10 mouse cellular contexts compared by ENCODE assay signal in the genomic region with DNA sequence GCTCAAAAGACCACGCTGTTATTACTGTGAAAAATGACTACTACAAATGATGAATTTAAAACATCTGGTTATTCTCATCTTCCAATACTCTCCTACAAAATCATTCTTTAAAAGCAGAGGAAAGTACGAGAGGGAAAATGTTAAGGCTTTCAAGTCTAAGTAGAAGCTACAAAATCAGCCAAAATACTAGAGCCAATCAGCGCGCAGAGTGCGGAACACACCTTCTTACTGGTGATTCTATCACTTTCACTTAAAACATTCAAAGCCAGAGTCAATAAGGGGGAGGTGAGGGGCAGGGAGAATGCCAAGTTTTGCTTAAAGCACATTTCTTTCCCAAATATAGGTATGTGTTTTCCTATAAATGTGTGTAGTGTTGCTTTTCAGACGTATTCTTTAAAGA. TPM values are rescaled to one million over a fixed set of nuclear protein-coding genes. Genes with fewer than 3 reads are reported as not detected.
DNase-seq lines count a peak whose midpoint lies in the region; ATAC-seq and TF ChIP-seq lines count a peak whose summit lies in the region.
"Had no signal": no experiment of that assay in that cellular context is flagged by ENCODE, and none has a peak within 500 bp of the region (broad histone marks: within the 10 kb centered on the region; RNA-seq: fewer than 3 reads in every experiment).

No protein-coding gene starts in this region.

- H3K27ac ChIP-seq in hindbrain, embryonic 12.5 days, result no peak overlapping the region
- no peak overlapping the region for H3K27ac ChIP-seq in hindbrain, embryonic 11.5 days (ENCODE audit: low read depth, low read length)
- H3K27ac ChIP-seq in neural tube, embryonic 12.5 days, result no peak overlapping the region
- no peak overlapping the region for H3K27ac ChIP-seq in limb, embryonic 14.5 days (replicated peaks; ENCODE audit: low read depth, low read length)

- H3K4me3 ChIP-seq in hindbrain, embryonic 12.5 days, result no peak overlapping the region
- no peak overlapping the region for H3K4me3 ChIP-seq in hindbrain, embryonic 11.5 days (ENCODE audit: low read depth, low read length)
- H3K4me3 ChIP-seq in neural tube, embryonic 12.5 days, result no peak overlapping the region
- no peak overlapping the region for H3K4me3 ChIP-seq in limb, embryonic 14.5 days (replicated peaks; ENCODE audit: low read length)

- H3K4me2 ChIP-seq in hindbrain, embryonic 12.5 days (replicated peaks), result peak overlapping the region; percentile 81; the same call in 1 of the 2 replicates
- no peak overlapping the region for H3K4me2 ChIP-seq in hindbrain, embryonic 11.5 days (replicated peaks; ENCODE audit: low read depth, low read length)
- H3K4me2 ChIP-seq in neural tube, embryonic 12.5 days (replicated peaks), result peak overlapping the region; percentile 88; the same call in 1 of the 2 replicates
- peak overlapping the region; percentile 83; the same call in 1 of the 2 replicates for H3K4me2 ChIP-seq in limb, embryonic 14.5 days (replicated peaks; ENCODE audit: low read depth, low read length, severe bottlenecking)

- WGBS in hindbrain, embryonic 12.5 days, result 95% methylated on average over 6 of the region's 6 CpGs
- WGBS in hindbrain, embryonic 11.5 days, result 91% methylated on average over 6 of the region's 6 CpGs
- 92% methylated on average over 6 of the region's 6 CpGs for WGBS in neural tube, embryonic 12.5 days
- 79% methylated on average over 6 of the region's 6 CpGs for WGBS in limb, embryonic 14.5 days

- DNase-seq in hindbrain, embryonic 11.5 days (ENCODE audit: low spot score), result no peak
- no peak for DNase-seq in neural tube, embryonic 10.5 days (ENCODE audit: extremely low spot score, low spot score)
- no peak for DNase-seq in limb, embryonic 14.5 days (ENCODE audit: low spot score)
- DNase-seq in spleen, postnatal 4 days (ENCODE audit: low spot score in 2 of 2), result no peak
- DNase-seq in urinary bladder, adult 2 months (ENCODE audit: low spot score), result no peak
- DNase-seq: heart, postnatal 36 days; kidney, postnatal 4 days; retina, postnatal 1 day had no signal

- H3K27me3 ChIP-seq in hindbrain, embryonic 12.5 days, result no peaks in the 10 kb centered on the region
- H3K27me3 ChIP-seq in hindbrain, embryonic 11.5 days (ENCODE audit: control insufficient read depth, insufficient read depth, low read length), result no peaks in the 10 kb centered on the region
- H3K27me3 ChIP-seq in neural tube, embryonic 12.5 days (replicated peaks), result no peaks in the 10 kb centered on the region
- H3K27me3 ChIP-seq in limb, embryonic 14.5 days (ENCODE audit: control insufficient read depth, insufficient read depth, low read length), result no peaks in the 10 kb centered on the region

- no peak for ATAC-seq in hindbrain, embryonic 12.5 days (ENCODE audit: low FRiP score)
- no peak for ATAC-seq in hindbrain, embryonic 11.5 days (ENCODE audit: low FRiP score)
- no peak for ATAC-seq in neural tube, embryonic 12.5 days (ENCODE audit: low FRiP score, low read depth)
- ATAC-seq in limb, embryonic 14.5 days (ENCODE audit: low FRiP score, low read depth), result no peak

- H3K9me3 ChIP-seq in hindbrain, embryonic 12.5 days (replicated peaks), result no peaks in the 10 kb centered on the region
- H3K9me3 ChIP-seq in hindbrain, embryonic 11.5 days (ENCODE audit: control insufficient read depth, low read length), result no peaks in the 10 kb centered on the region
- H3K9me3 ChIP-seq in neural tube, embryonic 12.5 days, result no peaks in the 10 kb centered on the region
- H3K9me3 ChIP-seq in limb, embryonic 14.5 days (ENCODE audit: control insufficient read depth, low read length), result no peaks in the 10 kb centered on the region

- H3K4me1 ChIP-seq in hindbrain, embryonic 12.5 days, result peaks cover 14% of the 10 kb centered on the region
- no peaks in the 10 kb centered on the region for H3K4me1 ChIP-seq in hindbrain, embryonic 11.5 days (replicated peaks; ENCODE audit: control insufficient read depth, insufficient read depth, low read length)
- H3K4me1 ChIP-seq in neural tube, embryonic 12.5 days, result peaks cover 9% of the 10 kb centered on the region; the same call in 1 of the 2 replicates
- peaks cover 8% of the 10 kb centered on the region; the same call in 1 of the 2 replicates for H3K4me1 ChIP-seq in limb, embryonic 14.5 days (ENCODE audit: control insufficient read depth, insufficient read depth, low read length)

- H3K36me3 ChIP-seq in hindbrain, embryonic 12.5 days, result no peaks in the 10 kb centered on the region
- no peaks in the 10 kb centered on the region for H3K36me3 ChIP-seq in hindbrain, embryonic 11.5 days (ENCODE audit: control insufficient read depth, insufficient read depth, low read length)
- H3K36me3 ChIP-seq in neural tube, embryonic 12.5 days, result no peaks in the 10 kb centered on the region
- H3K36me3 ChIP-seq in limb, embryonic 14.5 days (ENCODE audit: control insufficient read depth, insufficient read depth, low read length), result no peaks in the 10 kb centered on the region

- H3K9ac ChIP-seq in hindbrain, embryonic 12.5 days, result no peak overlapping the region
- H3K9ac ChIP-seq in hindbrain, embryonic 11.5 days (ENCODE audit: low read depth, low read length), result no peak overlapping the region
- H3K9ac ChIP-seq in neural tube, embryonic 12.5 days, result no peak overlapping the region
- H3K9ac ChIP-seq in limb, embryonic 14.5 days (ENCODE audit: low read depth, low read length, severe bottlenecking), result no peak overlapping the region

- no peak for TF ChIP-seq POLR2A in limb, embryonic 14.5 days (IDR thresholded peaks at IDR 0.05; ENCODE audit: borderline replicate concordance, extremely low read depth, insufficient read depth, insufficient read length)

RNA-seq across cellular contexts. Expression of gene Arl13b, which starts 1.5 kb away (rescaled TPM):
- polyA plus RNA-seq in hindbrain, embryonic 12.5 days (2016; fragmentation: Nextera tagmentation; extraction: Ambion mirVana), result 18.6 and 21.0 TPM in 2 replicates
- 19.8 and 20.2 TPM in 2 replicates for polyA plus RNA-seq in hindbrain, embryonic 11.5 days (2014; fragmentation: Nextera tagmentation; extraction: Ambion mirVana)
- 18.0 and 20.7 TPM in 2 replicates for polyA plus RNA-seq in neural tube, embryonic 12.5 days (2016; fragmentation: Nextera tagmentation; extraction: Ambion mirVana)
- 16.0 and 21.5 TPM in 2 replicates for polyA plus RNA-seq in limb, embryonic 14.5 days (2012; rRNA removed)
- polyA plus RNA-seq in limb, embryonic 14.5 days (2014; fragmentation: Nextera tagmentation; extraction: Ambion mirVana), result 23.7 and 24.0 TPM in 2 replicates
- polyA plus RNA-seq in urinary bladder, adult 2 months (2012; rRNA removed), result 13.1 and 15.1 TPM in 2 replicates

RNA-seq across cellular contexts. Expression of gene Pros1, which starts 8.8 kb away (rescaled TPM):
- 20.1 and 22.4 TPM in 2 replicates for polyA plus RNA-seq in hindbrain, embryonic 12.5 days (2016; fragmentation: Nextera tagmentation; extraction: Ambion mirVana)
- polyA plus RNA-seq in hindbrain, embryonic 11.5 days (2014; fragmentation: Nextera tagmentation; extraction: Ambion mirVana), result 21.7 and 21.8 TPM in 2 replicates
- polyA plus RNA-seq in neural tube, embryonic 12.5 days (2016; fragmentation: Nextera tagmentation; extraction: Ambion mirVana), result 17.6 and 21.3 TPM in 2 replicates
- polyA plus RNA-seq in limb, embryonic 14.5 days (2012; rRNA removed), result 23.7 and 25.7 TPM in 2 replicates
- polyA plus RNA-seq in limb, embryonic 14.5 days (2014; fragmentation: Nextera tagmentation; extraction: Ambion mirVana), result 43.2 and 46.9 TPM in 2 replicates
- polyA plus RNA-seq in urinary bladder, adult 2 months (2012; rRNA removed), result 29.9 and 38.7 TPM in 2 replicates

RNA-seq across cellular contexts. Expression of gene Stx19, which starts 30.9 kb away (rescaled TPM):
- 0.48 and 0.50 TPM in 2 replicates for polyA plus RNA-seq in hindbrain, embryonic 12.5 days (2016; fragmentation: Nextera tagmentation; extraction: Ambion mirVana)
- polyA plus RNA-seq in hindbrain, embryonic 11.5 days (2014; fragmentation: Nextera tagmentation; extraction: Ambion mirVana), result 0.17 and 0.56 TPM in 2 replicates
- 0.65 and 0.77 TPM in 2 replicates for polyA plus RNA-seq in neural tube, embryonic 12.5 days (2016; fragmentation: Nextera tagmentation; extraction: Ambion mirVana)
- polyA plus RNA-seq in limb, embryonic 14.5 days (2012; rRNA removed), result 0.27 and 0.36 TPM in 2 replicates
- 1.1 and 1.3 TPM in 2 replicates for polyA plus RNA-seq in limb, embryonic 14.5 days (2014; fragmentation: Nextera tagmentation; extraction: Ambion mirVana)
- polyA plus RNA-seq in urinary bladder, adult 2 months (2012; rRNA removed), result 0.45 and 0.52 TPM in 2 replicates

RNA-seq across cellular contexts. Expression of gene Nsun3, which starts 58.7 kb away (rescaled TPM):
- 10.5 and 12.6 TPM in 2 replicates for polyA plus RNA-seq in hindbrain, embryonic 12.5 days (2016; fragmentation: Nextera tagmentation; extraction: Ambion mirVana)
- 10.0 and 10.4 TPM in 2 replicates for polyA plus RNA-seq in hindbrain, embryonic 11.5 days (2014; fragmentation: Nextera tagmentation; extraction: Ambion mirVana)
- 8.8 and 12.5 TPM in 2 replicates for polyA plus RNA-seq in neural tube, embryonic 12.5 days (2016; fragmentation: Nextera tagmentation; extraction: Ambion mirVana)
- 7.2 and 7.8 TPM in 2 replicates for polyA plus RNA-seq in limb, embryonic 14.5 days (2012; rRNA removed)
- 8.1 and 9.9 TPM in 2 replicates for polyA plus RNA-seq in limb, embryonic 14.5 days (2014; fragmentation: Nextera tagmentation; extraction: Ambion mirVana)
- polyA plus RNA-seq in urinary bladder, adult 2 months (2012; rRNA removed), result 8.2 and 8.9 TPM in 2 replicates
